Mouse (Mus musculus) G1E (cell line): ENCODE results near the gene Ube2k. TPM values are rescaled to one million over a fixed set of nuclear protein-coding genes. Genes with fewer than 3 reads are reported as not detected.
A peak's percentile ranks its signal among the peaks of the same experiment; 100 is the strongest.
"Not testable (repeated sequence)": the region's sequence is repeated elsewhere in the genome, so short reads cannot be mapped to it uniquely, and the experiment has no call there.

ENCODE experiments used
- ATAC-seq: 2 replicates; pipeline ENCODE4 v1.8.0; 2016; ENCODE audit warnings: mild to moderate bottlenecking; ENCODE audit not compliant: insufficient number of reproducible peaks, poor library complexity, low FRiP score, severe bottlenecking; ENCODE audit errors: extremely low read depth
- DNase-seq: peaks from one replicate; pipeline ENCODE4 v3.0.0; 2012; ENCODE audit warnings: low spot score
- H3K27me3 ChIP-seq: 2 replicates; pipeline ENCODE4 v1.6.1; 2012; ENCODE audit warnings: mild to moderate bottlenecking, low read length, inconsistent platforms; ENCODE audit not compliant: insufficient read depth
- H3K36me3 ChIP-seq: replicated peaks from 2 replicates; pipeline ENCODE3; 2012; ENCODE audit warnings: mild to moderate bottlenecking, inconsistent platforms
- H3K4me1 ChIP-seq: 2 replicates; pipeline ENCODE4 v1.6.1; 2012; ENCODE audit warnings: low read depth, low read length, inconsistent platforms, mixed read lengths; ENCODE audit not compliant: insufficient read depth
- H3K4me3 ChIP-seq: 2 replicates; pipeline ENCODE4 v1.5.1; 2012; ENCODE audit warnings: low read depth, mild to moderate bottlenecking, inconsistent platforms, low read length, moderate library complexity, mixed read lengths
- H3K9me3 ChIP-seq: replicated peaks from 2 replicates; pipeline ENCODE4 v1.6.1; 2012; ENCODE audit warnings: inconsistent platforms
- CTCF ChIP-seq: IDR thresholded peaks from 2 replicates; pipeline ENCODE4 v1.5.1; 2012; ENCODE audit warnings: low read depth, low read length, inconsistent platforms, mixed read lengths
- GATA1 ChIP-seq: IDR thresholded peaks from 2 replicates; pipeline ENCODE4 v1.6.1; 2012; ENCODE audit warnings: borderline replicate concordance, low read length, inconsistent platforms, mixed read lengths
- GATA2 ChIP-seq: IDR thresholded peaks from 2 replicates; pipeline ENCODE4 v1.6.1; 2012; ENCODE audit warnings: low read depth, low read length, inconsistent platforms, borderline replicate concordance
- POLR2AphosphoS5 ChIP-seq: IDR thresholded peaks from 2 replicates; pipeline ENCODE4 v1.6.1; 2012; ENCODE audit warnings: low read depth, low read length, inconsistent platforms; ENCODE audit not compliant: insufficient replicate concordance
- TAL1 ChIP-seq: conservative IDR thresholded peaks from 2 replicates; pipeline ENCODE4 v1.6.1; 2012; ENCODE audit warnings: low read depth, low read length, inconsistent platforms, mixed read lengths
- polyA plus RNA-seq: library from polyadenylated mRNA; stranded (reverse); fragments of >175 nt; gene quantifications from 2 replicates; pipeline ENCODE4 v1.2.3, GENCODE M21; 2012
- total RNA-seq, 2 experiments: library from RNA; stranded (forward) in 1 of 2; stranded (reverse) in 1 of 2; fragments of 200-1000 nt in 1 of 2; fragments of >200 nt in 1 of 2; fragmentation: Nextera tagmentation in 1 of 2; gene quantifications; 2 replicates each; pipeline ENCODE4 v1.2.3; 2014 to 2017

The Ube2k gene
- total and polyA plus RNA-seq, 3 experiments, result 42.8 to 128 (median 112) TPM

DNA sequence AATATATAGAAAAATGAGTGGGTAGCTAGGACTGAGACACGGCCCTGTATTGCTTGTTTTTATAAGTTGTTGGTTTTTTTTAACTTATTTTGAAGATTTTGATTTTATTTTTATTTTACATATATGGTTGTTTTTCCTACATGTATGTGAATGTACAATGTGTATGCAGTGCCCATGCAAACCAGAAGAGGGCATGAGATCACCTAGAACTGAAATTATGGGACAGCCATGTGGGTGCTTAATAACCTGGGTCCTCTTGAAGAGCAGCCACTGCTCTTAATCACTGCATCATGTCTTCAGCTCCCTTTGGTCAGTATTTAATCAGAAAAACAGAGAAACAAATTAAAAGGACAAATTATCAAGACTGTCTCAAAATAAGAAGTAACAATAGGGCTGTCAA, 15.2 kb upstream of the Ube2k start:
- ATAC-seq, result no peak
- Histone ChIP-seq H3K4me3 (no peak overlapping the region), H3K9me3 (no peaks in the 10 kb centered on the region), H3K27me3 (peaks cover 4% of the 10 kb centered on the region; the same call in 1 of the 2 replicates), H3K4me1 (no peaks in the 10 kb centered on the region), H3K36me3 (no peaks in the 10 kb centered on the region)
- DNase-seq, result no peak
- TF ChIP-seq TAL1 (no peak), GATA2 (no peak), GATA1 (no peak), POLR2AphosphoS5 (no peak), CTCF (no peak)

DNA sequence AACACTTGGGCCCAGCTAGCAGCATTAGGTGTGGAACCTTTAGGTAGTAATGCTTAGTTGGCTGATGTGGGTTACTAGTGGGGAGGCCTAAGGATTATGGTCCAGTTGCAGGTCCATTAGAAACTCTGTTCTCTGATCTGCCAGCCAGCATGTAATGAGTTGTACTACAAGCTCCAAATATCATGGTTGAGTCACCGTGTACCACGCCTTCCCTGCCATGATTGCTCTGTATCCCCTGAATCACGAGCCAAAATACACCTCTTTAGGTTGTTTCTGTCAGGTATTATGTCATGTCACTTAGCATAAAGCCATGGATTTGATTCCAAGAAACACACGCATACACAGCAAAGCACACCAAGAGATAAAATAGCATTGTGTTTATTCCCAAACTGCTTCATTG, 12.2 kb upstream of the Ube2k start:
- DNase-seq, result no peak
- Histone ChIP-seq H3K4me3 (no peak overlapping the region), H3K9me3 (no peaks in the 10 kb centered on the region), H3K4me1 (no peaks in the 10 kb centered on the region), H3K36me3 (no peaks in the 10 kb centered on the region), H3K27me3 (peaks cover 4% of the 10 kb centered on the region; the same call in 1 of the 2 replicates)
- no peak for ATAC-seq
- TF ChIP-seq GATA2 (no peak), TAL1 (no peak), POLR2AphosphoS5 (no peak), GATA1 (no peak), CTCF (no peak)

DNA sequence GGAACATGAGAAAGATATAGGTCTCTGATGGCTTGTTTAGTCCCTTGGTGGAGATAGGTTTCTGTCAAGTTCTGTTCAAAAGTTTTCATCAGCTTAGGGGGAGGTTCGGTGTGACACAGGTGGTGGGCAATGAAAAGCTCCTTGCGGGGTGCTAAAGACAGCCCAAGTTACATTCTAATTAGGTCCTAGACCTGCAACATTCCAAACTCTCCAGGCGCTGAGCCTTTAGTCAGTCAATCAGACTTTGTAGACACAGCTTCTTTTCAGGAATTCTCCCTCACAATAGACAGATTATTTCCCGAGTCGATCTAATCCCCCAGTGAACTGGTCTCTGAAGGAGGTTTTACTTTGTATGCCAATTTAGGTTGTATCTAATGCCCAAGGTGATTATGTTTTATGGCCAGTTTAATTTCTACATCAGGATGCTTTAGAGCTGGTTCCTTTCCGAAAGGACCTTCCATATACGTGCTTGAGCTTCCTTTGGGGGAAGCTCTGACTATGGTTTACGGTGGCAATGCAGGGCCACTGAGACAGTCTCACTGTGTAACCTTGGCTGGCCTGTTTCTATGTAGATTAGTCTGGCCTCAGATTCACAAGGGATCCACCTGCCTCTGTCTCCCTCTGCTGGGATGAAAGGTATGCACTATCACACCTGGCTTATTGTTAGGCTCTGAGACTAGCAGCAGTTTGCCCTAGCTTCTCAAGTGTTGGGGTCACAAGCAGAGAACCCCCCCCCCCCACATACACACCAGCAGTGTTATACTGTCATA, 11.2 kb upstream of the Ube2k start:
- no peak for ATAC-seq
- TF ChIP-seq CTCF, result no peak
- no peak for TF ChIP-seq GATA1
- TF ChIP-seq TAL1, result no peak
- TF ChIP-seq GATA2, result no peak
- TF ChIP-seq POLR2AphosphoS5, result no peak
- Histone ChIP-seq H3K36me3 (no peaks in the 10 kb centered on the region), H3K9me3 (no peaks in the 10 kb centered on the region), H3K27me3 (peaks cover 4% of the 10 kb centered on the region; the same call in 1 of the 2 replicates), H3K4me1 (no peaks in the 10 kb centered on the region; the same call in 1 of the 2 replicates), H3K4me3 (no peak overlapping the region)
- no peak for DNase-seq

DNA sequence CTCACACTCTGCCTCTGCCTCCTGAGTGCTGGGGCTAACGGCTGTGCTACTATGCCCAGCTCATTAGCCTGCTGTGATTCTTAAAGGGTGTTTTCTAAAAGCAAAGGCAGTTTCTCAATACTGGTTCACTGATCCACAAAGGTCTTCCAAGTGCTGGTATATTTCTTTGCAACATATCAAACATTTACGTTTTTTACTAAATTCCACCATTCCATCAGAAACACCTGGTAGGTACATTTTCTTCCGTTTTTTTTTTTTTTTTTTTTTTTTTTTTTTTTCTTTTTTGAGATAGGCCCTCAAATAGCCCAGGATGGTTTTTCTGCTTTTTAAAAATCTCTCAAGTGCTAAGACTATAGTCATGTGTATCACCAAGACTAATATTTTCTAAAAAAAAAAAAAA, 5.8 kb upstream of the Ube2k start:
- no peaks in the 10 kb centered on the region for H3K9me3 ChIP-seq
- H3K27me3 ChIP-seq, result no peaks in the 10 kb centered on the region

DNA sequence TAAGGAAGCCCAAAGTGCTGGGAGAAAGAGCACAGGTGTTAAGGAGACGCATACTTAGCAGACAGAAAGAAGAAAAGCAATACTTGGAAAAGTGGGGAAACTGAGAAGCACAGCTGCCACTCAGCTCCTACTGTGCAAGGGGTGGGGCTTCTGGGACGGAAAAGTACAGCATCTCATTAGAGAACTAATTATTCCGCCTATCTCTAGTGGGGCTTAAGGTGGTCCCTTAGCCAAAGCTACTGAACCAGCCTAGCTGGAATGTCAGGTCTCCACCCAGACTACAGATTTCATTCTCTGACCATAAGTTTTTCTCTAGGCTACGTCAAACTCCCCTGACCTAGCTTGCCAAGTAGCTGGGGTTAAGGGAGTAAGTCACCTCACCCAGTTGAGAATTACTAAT, 2.5 kb upstream of the Ube2k start:
- H3K36me3 ChIP-seq, result peaks cover 5% of the 10 kb centered on the region
- no peak for DNase-seq
- H3K4me3 ChIP-seq, result no peak overlapping the region
- H3K9me3 ChIP-seq, result no peaks in the 10 kb centered on the region
- TF ChIP-seq GATA1, result no peak
- TF ChIP-seq POLR2AphosphoS5, result no peak
- no peak for TF ChIP-seq TAL1
- TF ChIP-seq CTCF, result no peak
- no peak for TF ChIP-seq GATA2
- no peaks in the 10 kb centered on the region for H3K27me3 ChIP-seq
- H3K4me1 ChIP-seq, result peaks cover 19% of the 10 kb centered on the region
- ATAC-seq, result no peak

More for the DNA sequence above, 5.8 kb upstream of the Ube2k start:
- Histone ChIP-seq H3K36me3 (peaks cover 3% of the 10 kb centered on the region), H3K4me3 (no peak overlapping the region), H3K4me1 (peaks cover 11% of the 10 kb centered on the region)
- DNase-seq (no peak), ATAC-seq (no peak)
- TF ChIP-seq GATA2 (no peak), CTCF (no peak), POLR2AphosphoS5 (no peak), TAL1 (no peak), GATA1 (no peak)

DNA sequence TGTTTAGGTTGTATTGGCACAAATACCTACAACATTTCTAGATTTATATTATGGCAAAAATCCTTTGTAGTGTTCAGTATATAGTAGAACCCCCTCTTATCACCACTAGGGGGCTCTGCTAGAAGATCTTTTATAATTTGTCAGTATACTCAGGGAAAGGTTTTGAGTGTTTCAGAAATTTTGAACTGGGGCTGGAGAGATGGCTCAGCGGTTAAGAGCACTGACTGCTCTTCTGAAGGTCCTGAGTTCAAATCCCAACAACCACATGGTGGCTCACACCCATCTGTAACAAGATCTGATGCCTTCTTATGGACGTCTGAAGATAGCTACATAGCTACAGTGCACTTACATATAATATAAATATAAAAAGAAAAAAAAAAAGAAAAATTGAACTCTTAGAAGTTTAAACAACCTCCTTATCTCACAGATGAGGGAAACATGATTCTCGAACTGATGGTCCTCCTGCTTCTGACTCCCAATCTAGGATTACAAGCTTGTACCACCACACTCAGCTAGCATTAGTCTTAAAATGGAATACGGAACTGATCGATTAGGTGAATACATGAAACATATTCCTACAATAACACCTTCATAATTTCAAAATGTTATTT, 1.5 kb upstream of the Ube2k start:
- DNase-seq (peak; percentile 17), ATAC-seq (0 out of 2 replicates have a peak, but pooled peaks have one; percentile 29)
- Histone ChIP-seq H3K9me3 (no peaks in the 10 kb centered on the region), H3K4me1 (peaks cover 23% of the 10 kb centered on the region), H3K36me3 (peaks cover 7% of the 10 kb centered on the region), H3K27me3 (no peaks in the 10 kb centered on the region), H3K4me3 (no peak overlapping the region)
- no peak for TF ChIP-seq TAL1
- TF ChIP-seq GATA2, result no peak
- TF ChIP-seq GATA1, result no peak
- no peak for TF ChIP-seq CTCF
- TF ChIP-seq POLR2AphosphoS5, result no peak

DNA sequence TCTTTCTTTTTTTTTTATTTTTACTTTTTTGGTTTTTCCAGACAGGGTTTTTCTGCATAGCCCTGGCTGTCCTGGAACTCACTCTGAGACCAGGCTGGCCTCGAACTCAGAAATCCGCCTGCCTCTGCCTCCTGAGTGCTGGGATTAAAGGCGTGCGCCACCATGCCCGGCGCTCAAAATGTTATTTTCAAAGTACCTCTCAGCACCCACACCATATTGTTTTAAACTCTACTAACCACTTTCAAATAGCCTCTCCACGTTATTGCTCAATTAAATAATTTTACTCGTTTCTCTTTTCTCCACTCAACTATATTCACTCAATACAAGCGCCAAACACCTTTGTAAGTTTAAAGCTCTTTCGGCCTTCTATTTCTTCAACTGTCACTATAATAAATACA, 966 bp upstream of the Ube2k start:
- H3K4me1 ChIP-seq, result peaks cover 27% of the 10 kb centered on the region
- ATAC-seq, H3K36me3 ChIP-seq: not testable (repeated sequence)

More for the DNA sequence above, 966 bp upstream of the Ube2k start:
- not testable (repeated sequence) for DNase-seq, H3K9me3 ChIP-seq, H3K27me3 ChIP-seq
- H3K4me3 ChIP-seq, result peak overlapping the region; percentile 98
